Mouse (Mus musculus) liver, adult 2 months (tissue): ENCODE results near the gene Psen2. TPM values are rescaled to one million over a fixed set of nuclear protein-coding genes. Genes with fewer than 3 reads are reported as not detected.

Experiments used
- DNase-seq: peaks from one replicate; pipeline ENCODE4 v3.0.0-alpha.2; 2011; ENCODE audit warnings: low read depth, low spot score; ENCODE audit errors: extremely low read depth
- H3K27ac ChIP-seq: fragments of 200-500 bp; replicated peaks from 2 replicates; pipeline ENCODE4 v1.5.1; 2012; ENCODE audit warnings: low read depth, mild to moderate bottlenecking, control low read depth, inconsistent platforms, low read length; ENCODE audit not compliant: insufficient read depth
- H3K27me3 ChIP-seq: fragments of 200-500 bp; 2 replicates; pipeline ENCODE4 v1.6.1; 2012; ENCODE audit warnings: mild to moderate bottlenecking, moderate library complexity, low read length, inconsistent platforms; ENCODE audit not compliant: control insufficient read depth, insufficient read depth
- H3K36me3 ChIP-seq: fragments of 200-500 bp; 2 replicates; pipeline ENCODE4 v1.6.1; 2012; ENCODE audit warnings: low read length, inconsistent platforms; ENCODE audit not compliant: control insufficient read depth, insufficient read depth
- H3K4me1 ChIP-seq: fragments of 200-500 bp; 2 replicates; pipeline ENCODE4 v1.6.1; 2011; ENCODE audit warnings: low read length; ENCODE audit not compliant: control insufficient read depth, insufficient read depth
- H3K4me3 ChIP-seq: fragments of 200-500 bp; 2 replicates; pipeline ENCODE4 v1.5.1; 2011; ENCODE audit warnings: low read depth, mild to moderate bottlenecking, control low read depth, low read length, moderate library complexity; ENCODE audit not compliant: insufficient read depth
- H3K79me2 ChIP-seq: fragments of 200-500 bp; 2 replicates; pipeline ENCODE4 v1.6.1; 2012; ENCODE audit warnings: inconsistent platforms, mild to moderate bottlenecking, low read length, moderate library complexity; ENCODE audit not compliant: control insufficient read depth, insufficient read depth
- H3K9ac ChIP-seq: fragments of 200-500 bp; 2 replicates; pipeline ENCODE4 v1.6.1; 2012; ENCODE audit warnings: low read depth, mild to moderate bottlenecking, control low read depth, inconsistent platforms, low read length
- CTCF ChIP-seq: fragments of 200-500 bp; IDR thresholded peaks from 2 replicates; pipeline ENCODE4 v1.5.1; 2011; ENCODE audit warnings: low read depth, low read length, control low read depth
- POLR2A ChIP-seq: fragments of 200-500 bp; IDR thresholded peaks from 2 replicates; pipeline ENCODE4 v1.6.1; 2011; ENCODE audit warnings: low read length, control low read depth; ENCODE audit not compliant: insufficient read depth; ENCODE audit errors: extremely low read depth
- WGBS: fragments of 180-500 bp; shearing (Covaris S2); methylation state at CpG from one replicate; pipeline ENCODE4 v1.1.7; 2018; 5-methylcytosine and 5-hydroxymethylcytosine counted together
- polyA plus RNA-seq: library from polyadenylated mRNA; depleted of rRNA; stranded (reverse); fragments of >200 nt; gene quantifications from 2 replicates; pipeline ENCODE4 v1.2.3, GENCODE M21; 2012
- total RNA-seq: library from RNA; depleted of rRNA; stranded (reverse); fragments of >200 nt; gene quantifications from 2 replicates; pipeline ENCODE4 v1.2.3, GENCODE M21; 2014

Gene Psen2
- total and polyA plus RNA-seq, 2 experiments: 256 to 711 TPM

- Histone ChIP-seq H3K27me3 (no peaks in the 10 kb centered on the region), H3K27ac (no peak overlapping the region), H3K79me2 (no peaks in the 10 kb centered on the region), H3K4me1 (no peaks in the 10 kb centered on the region; the same call in none of the 2 replicates), H3K36me3 (no peaks in the 10 kb centered on the region), H3K9ac (no peak overlapping the region), H3K4me3 (no peak overlapping the region)
- 77% methylated on average over 16 of the region's 16 CpGs for WGBS
- TF ChIP-seq POLR2A (no peak), CTCF (no peak)
- no peak for DNase-seq
These were observed 20.9 kb upstream of the Psen2 start for GRCm38 (mm10) chr1:180283813-180284768.

DNA sequence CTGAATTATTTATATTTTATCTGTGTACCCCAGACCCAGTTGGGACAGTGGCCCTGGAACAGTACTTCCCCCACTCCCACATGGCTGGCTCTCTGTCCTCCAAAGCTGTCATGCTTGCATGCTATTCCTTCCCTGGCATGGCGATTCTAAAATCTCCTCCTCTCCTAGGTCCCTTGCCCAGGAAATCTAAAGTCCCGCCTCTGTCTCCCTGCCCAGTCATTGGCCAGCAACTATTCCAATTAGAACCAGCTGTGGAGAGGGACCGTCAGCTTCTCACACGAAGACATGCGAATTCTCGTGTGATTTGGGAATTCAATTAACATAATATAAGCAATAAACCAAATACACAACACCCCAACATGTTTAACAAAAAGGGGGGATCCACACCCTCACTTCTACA is 19.3 kb upstream of the Psen2 start:
- Histone ChIP-seq H3K4me3 (no peak overlapping the region), H3K79me2 (no peaks in the 10 kb centered on the region), H3K27ac (no peak overlapping the region), H3K27me3 (no peaks in the 10 kb centered on the region), H3K4me1 (no peaks in the 10 kb centered on the region; the same call in none of the 2 replicates), H3K36me3 (no peaks in the 10 kb centered on the region), H3K9ac (no peak overlapping the region)
- DNase-seq: no peak
- 79% methylated on average over 6 of the region's 6 CpGs for WGBS
- TF ChIP-seq POLR2A (no peak), CTCF (no peak)

DNA sequence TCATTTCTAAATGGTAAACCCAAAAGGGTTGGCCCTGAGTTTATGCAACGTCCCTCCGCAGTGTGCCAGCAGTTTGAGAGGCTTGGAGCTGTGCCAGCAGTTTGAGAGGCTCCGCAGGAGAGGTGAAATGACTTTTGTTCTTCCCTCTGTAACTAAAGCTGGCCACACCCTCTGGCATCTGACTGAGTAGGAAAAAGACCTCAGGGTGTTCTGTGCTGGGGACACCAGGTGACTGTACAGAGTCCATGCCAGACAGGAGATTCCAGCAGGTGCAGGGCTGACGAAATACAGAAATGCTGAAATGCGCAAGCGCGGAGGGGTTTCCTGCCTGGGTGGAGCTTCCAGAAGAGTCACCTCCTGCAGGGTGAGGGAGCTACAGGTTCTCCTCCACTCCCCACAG is 16.4 kb upstream of the Psen2 start:
- no peaks in the 10 kb centered on the region for H3K27me3 ChIP-seq
- H3K4me3 ChIP-seq: no peak overlapping the region
- no peaks in the 10 kb centered on the region for H3K79me2 ChIP-seq
- TF ChIP-seq POLR2A: no peak
- TF ChIP-seq CTCF: 0 out of 2 replicates have a peak, but pooled peaks have one; percentile 11
- no peaks in the 10 kb centered on the region for H3K36me3 ChIP-seq
- no peak overlapping the region for H3K9ac ChIP-seq
- no peaks in the 10 kb centered on the region for H3K4me1 ChIP-seq
- peak; percentile 99 for DNase-seq
- 6% methylated on average over 7 of the region's 7 CpGs for WGBS
- H3K27ac ChIP-seq: peak overlapping the region; percentile 39; the same call in 1 of the 2 replicates

GRCm38 (mm10) chr1:180277563-180277962 is 14.3 kb upstream of the Psen2 start:
- DNase-seq: no peak
- TF ChIP-seq CTCF (no peak), POLR2A (no peak)
- Histone ChIP-seq H3K36me3 (no peaks in the 10 kb centered on the region), H3K79me2 (no peaks in the 10 kb centered on the region), H3K4me3 (no peak overlapping the region), H3K27me3 (no peaks in the 10 kb centered on the region), H3K27ac (peak overlapping the region; percentile 44; the same call in 1 of the 2 replicates), H3K4me1 (no peaks in the 10 kb centered on the region), H3K9ac (no peak overlapping the region)
- WGBS: 66% methylated on average over 9 of the region's 9 CpGs

DNA sequence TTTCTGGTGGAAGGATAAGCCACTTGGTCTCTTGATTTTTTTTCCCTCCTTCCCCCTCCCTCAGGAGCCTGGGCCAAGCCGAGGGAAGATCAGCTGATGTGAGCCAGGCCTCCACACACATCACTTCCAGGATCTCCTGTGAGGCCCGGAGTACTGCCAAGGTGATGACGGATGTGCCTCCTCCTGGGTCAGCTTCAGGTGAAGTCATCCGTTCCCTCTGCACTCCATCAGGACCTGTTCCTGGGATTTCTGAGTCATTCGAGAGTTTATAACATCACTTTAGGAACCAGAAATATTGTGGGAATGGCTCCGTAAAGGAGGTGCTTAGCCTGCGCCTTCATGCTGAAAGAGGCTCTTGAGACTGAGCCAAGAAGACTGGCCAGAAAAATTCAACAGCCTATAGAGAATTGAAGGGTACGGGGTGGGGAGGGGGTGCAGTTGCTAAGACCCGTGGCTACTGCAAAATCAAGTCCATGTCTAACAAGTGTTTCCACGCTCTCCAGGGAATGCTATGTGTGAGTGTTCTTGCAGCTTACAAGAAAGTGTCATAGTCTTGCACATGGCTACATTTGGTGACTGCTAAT is 11.6 kb upstream of the Psen2 start:
- H3K79me2 ChIP-seq: no peaks in the 10 kb centered on the region
- H3K4me3 ChIP-seq: no peak overlapping the region
- no peaks in the 10 kb centered on the region for H3K36me3 ChIP-seq
- no peaks in the 10 kb centered on the region for H3K27me3 ChIP-seq
- H3K4me1 ChIP-seq: no peaks in the 10 kb centered on the region
- no peak overlapping the region for H3K27ac ChIP-seq
- WGBS: 92% methylated on average over 10 of the region's 10 CpGs
- H3K9ac ChIP-seq: no peak overlapping the region
- DNase-seq: no peak
- TF ChIP-seq CTCF (no peak), POLR2A (no peak)

- H3K4me1 ChIP-seq: peaks cover 7% of the 10 kb centered on the region
- DNase-seq: peak; percentile 59
- no peaks in the 10 kb centered on the region for H3K27me3 ChIP-seq
- H3K36me3 ChIP-seq: no peaks in the 10 kb centered on the region
- no peak overlapping the region for H3K4me3 ChIP-seq
- 39% methylated on average over 2 of the region's 2 CpGs for WGBS
- H3K79me2 ChIP-seq: no peaks in the 10 kb centered on the region
- no peak overlapping the region for H3K27ac ChIP-seq
- no peak overlapping the region for H3K9ac ChIP-seq
- TF ChIP-seq POLR2A (no peak), CTCF (no peak)
These were observed 5.8 kb upstream of the Psen2 start for GRCm38 (mm10) chr1:180269033-180269432.
